Mouse (Mus musculus): ENCODE measurements at regions not wholly inside any gene's neighbourhood (a gene's known extent, or its start where the extent isn't known, plus 50 kb on each side); places are given as distances from the start of the nearest gene placed in this dataset.

DNA sequence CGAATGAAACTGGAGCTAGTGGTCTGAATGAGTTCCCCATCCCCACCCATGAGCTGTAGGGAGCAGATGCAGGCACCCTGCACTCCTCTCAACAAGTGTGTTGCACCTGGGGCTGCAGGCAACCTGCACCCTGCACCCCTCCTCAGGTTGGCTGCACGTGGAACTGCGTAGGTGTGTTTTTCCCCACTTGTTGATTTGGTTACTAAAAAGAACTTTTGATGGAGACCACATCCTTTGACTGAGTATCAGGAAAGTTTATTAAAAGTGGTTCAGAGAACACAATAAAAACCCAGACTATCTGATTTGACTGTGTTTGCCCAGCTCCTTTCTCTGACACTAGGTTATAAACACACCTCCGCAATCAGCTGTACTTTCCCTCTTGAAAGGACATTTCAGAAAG, 456.5 kb downstream of the Rnf144a start:
- TF ChIP-seq CTCF (IDR thresholded peaks at IDR 0.05; ENCODE audit: borderline replicate concordance, extremely low read depth, insufficient read depth, insufficient read length) (no peak), POLR2A (IDR thresholded peaks at IDR 0.05; ENCODE audit: borderline replicate concordance, extremely low read depth, insufficient read depth, insufficient read length, poor library complexity, severe bottlenecking) (no peak)
